Mouse (Mus musculus) cerebral cortex, adult 2 months (tissue): Measurements from ENCODE around the gene Tmub2.

Source experiments
- WGBS: fragments of 180-500 bp; shearing (Covaris S2); methylation state at CpG from one replicate; pipeline ENCODE4 v1.1.7; 2018; 5-methylcytosine and 5-hydroxymethylcytosine counted together

The Tmub2 gene

GRCm38 (mm10) chr11:102308104-102308503 lies 23.4 kb downstream of the Tmub2 start:
- 76% methylated on average over 9 of the region's 9 CpGs for WGBS

- under 1% methylated on average over 27 of the region's 27 CpGs for WGBS
Measured at GRCm38 (mm10) chr11:102308979-102309378, 24.2 kb downstream of the Tmub2 start.

- WGBS, result 74% methylated on average over 22 of the region's 22 CpGs
Measured at GRCm38 (mm10) chr11:102309821-102310617, 25.3 kb downstream of the Tmub2 start.

- WGBS, result 56% methylated on average over 38 of the region's 38 CpGs
Measured at GRCm38 (mm10) chr11:102310768-102311695, 26.3 kb downstream of the Tmub2 start.

GRCm38 (mm10) chr11:102311966-102312365 lies 27.2 kb downstream of the Tmub2 start:
- WGBS, result 85% methylated on average over 4 of the region's 4 CpGs

GRCm38 (mm10) chr11:102312586-102312985 lies 27.9 kb downstream of the Tmub2 start:
- WGBS, result 84% methylated on average over 6 of the region's 6 CpGs

- 86% methylated on average over 12 of the region's 12 CpGs for WGBS
Measured at GRCm38 (mm10) chr11:102314321-102314720, 29.6 kb downstream of the Tmub2 start.

- 12% methylated on average over 14 of the region's 14 CpGs for WGBS
Measured at GRCm38 (mm10) chr11:102315690-102316571, 31.2 kb downstream of the Tmub2 start.

GRCm38 (mm10) chr11:102316572-102317297 lies 32.0 kb downstream of the Tmub2 start:
- 1% methylated on average over 71 of the region's 80 CpGs for WGBS

- 1% methylated on average over 84 of the region's 87 CpGs for WGBS
Measured at GRCm38 (mm10) chr11:102317298-102317900, 32.7 kb downstream of the Tmub2 start.

- under 1% methylated on average over 67 of the region's 77 CpGs for WGBS
Measured at GRCm38 (mm10) chr11:102317901-102318575, 33.3 kb downstream of the Tmub2 start.

- under 1% methylated on average over 84 of the region's 84 CpGs for WGBS
Measured at GRCm38 (mm10) chr11:102318576-102319409, 34.1 kb downstream of the Tmub2 start.

GRCm38 (mm10) chr11:102319410-102319792 lies 34.7 kb downstream of the Tmub2 start, which contains the start of gene Ubtf:
Ubtf (minus strand) TSS chr11:102319742.
- under 1% methylated on average over 25 of the region's 25 CpGs for WGBS

- WGBS, result under 1% methylated on average over 38 of the region's 38 CpGs
Measured at GRCm38 (mm10) chr11:102319941-102320685, 35.4 kb downstream of the Tmub2 start.

GRCm38 (mm10) chr11:102320686-102321005 lies 35.9 kb downstream of the Tmub2 start:
- WGBS, result under 1% methylated on average over 10 of the region's 10 CpGs

GRCm38 (mm10) chr11:102321931-102322330 lies 37.2 kb downstream of the Tmub2 start:
- WGBS, result 88% methylated on average over 6 of the region's 6 CpGs

GRCm38 (mm10) chr11:102323516-102323915 lies 38.8 kb downstream of the Tmub2 start:
- 51% methylated on average over 1 of the region's 1 CpGs for WGBS

- WGBS, result 41% methylated on average over 5 of the region's 5 CpGs
Measured at GRCm38 (mm10) chr11:102327250-102327649, 42.5 kb downstream of the Tmub2 start.
